Mouse (Mus musculus): ENCODE data around the gene C1qtnf1. TPM values are rescaled to one million over a fixed set of nuclear protein-coding genes. Genes with fewer than 3 reads are reported as not detected.
A peak's percentile ranks its signal among the peaks of the same experiment; 100 is the strongest.
"Not testable (repeated sequence)": the region's sequence is repeated elsewhere in the genome, so short reads cannot be mapped to it uniquely, and the experiment has no call there.

C1qtnf1 gene
- total RNA-seq (2021), result 1 to 10 TPM; 4.3 to 4.6 TPM
- long read RNA-seq, experiment 1, partial matches to known transcripts, result 0 of 3 reads
- long read RNA-seq, experiment 1, other reads (novel, unspliced or antisense), result 2 of 3 reads
- long read RNA-seq, experiment 2, partial matches to known transcripts, result 0 of 2 reads
- long read RNA-seq, experiment 2, other reads (novel, unspliced or antisense), result 2 of 2 reads

- no peak for DNase-seq (ENCODE audit: low spot score in 2 of 2)
These were observed at the start of gene C1qtnf1 for GRCm38 (mm10) chr11:118427986-118428385. Gene C1qtnf1 (plus strand): TSS chr11:118428203.

GRCm38 (mm10) chr11:118378656-118379055, 49.3 kb upstream of the C1qtnf1 start:
- no peak for DNase-seq (ENCODE audit: low spot score in 2 of 2)

GRCm38 (mm10) chr11:118379251-118380009, 48.6 kb upstream of the C1qtnf1 start:
- peak; percentile 86 to 92 for DNase-seq (ENCODE audit: low spot score in 2 of 2)

- not testable (repeated sequence) for DNase-seq (ENCODE audit: low spot score in 2 of 2)
These were observed 40.2 kb upstream of the C1qtnf1 start for GRCm38 (mm10) chr11:118387816-118388215.

GRCm38 (mm10) chr11:118393991-118394390, 34.0 kb upstream of the C1qtnf1 start:
- DNase-seq (ENCODE audit: low spot score in 2 of 2), result no peak

- no peak for DNase-seq (ENCODE audit: low spot score in 2 of 2)
These were observed 33.5 kb upstream of the C1qtnf1 start for GRCm38 (mm10) chr11:118394538-118394937.

- DNase-seq (ENCODE audit: low spot score in 2 of 2), result no peak
These were observed 30.0 kb upstream of the C1qtnf1 start for GRCm38 (mm10) chr11:118397806-118398530.

- no peak for DNase-seq (ENCODE audit: low spot score in 2 of 2)
These were observed 28.0 kb upstream of the C1qtnf1 start for GRCm38 (mm10) chr11:118399891-118400565.

GRCm38 (mm10) chr11:118400566-118400936, 27.5 kb upstream of the C1qtnf1 start:
- no peak for DNase-seq (ENCODE audit: low spot score in 2 of 2)

GRCm38 (mm10) chr11:118401195-118401594, 26.8 kb upstream of the C1qtnf1 start:
- no peak for DNase-seq (ENCODE audit: low spot score in 2 of 2)

- peak; percentile 39 to 43 for DNase-seq (ENCODE audit: low spot score in 2 of 2)
These were observed 26.2 kb upstream of the C1qtnf1 start, which contains the start of gene Lgals3bp for GRCm38 (mm10) chr11:118401760-118402280. Gene Lgals3bp (minus strand): TSS chr11:118402092.

- no peak for DNase-seq (ENCODE audit: low spot score in 2 of 2)
These were observed 24.8 kb upstream of the C1qtnf1 start for GRCm38 (mm10) chr11:118403183-118403582.

GRCm38 (mm10) chr11:118403951-118404899, 23.8 kb upstream of the C1qtnf1 start:
- DNase-seq (ENCODE audit: low spot score in 2 of 2), result no peak

GRCm38 (mm10) chr11:118405311-118405710, 22.7 kb upstream of the C1qtnf1 start:
- DNase-seq (ENCODE audit: low spot score in 2 of 2), result no peak

GRCm38 (mm10) chr11:118406521-118406920, 21.5 kb upstream of the C1qtnf1 start:
- no peak for DNase-seq (ENCODE audit: low spot score in 2 of 2)

- DNase-seq (ENCODE audit: low spot score in 2 of 2), result peak; percentile 36 to 58
These were observed 20.6 kb upstream of the C1qtnf1 start for GRCm38 (mm10) chr11:118407318-118407910.

- no peak for DNase-seq (ENCODE audit: low spot score in 2 of 2)
These were observed 19.8 kb upstream of the C1qtnf1 start for GRCm38 (mm10) chr11:118408051-118408740.

- DNase-seq (ENCODE audit: low spot score in 2 of 2), result no peak
These were observed 18.6 kb upstream of the C1qtnf1 start for GRCm38 (mm10) chr11:118409106-118410072.
